Mouse (Mus musculus): ENCODE measurements at regions not wholly inside any gene's neighbourhood (a gene's known extent, or its start where the extent isn't known, plus 50 kb on each side); places are given as distances from the start of the nearest gene placed in this dataset.
"Not testable (repeated sequence)": the region's sequence is repeated elsewhere in the genome, so short reads cannot be mapped to it uniquely, and the experiment has no call there.

GRCm38 (mm10) chr3:21585767-21586166, 490.7 kb upstream of the Tbl1xr1 start:
- H3K4me2 ChIP-seq, result no peak overlapping the region
- H3K36me3 ChIP-seq (replicated peaks), result no peaks in the 10 kb centered on the region
- no peak for ATAC-seq (replicated peaks)
- H3K4me1 ChIP-seq, result no peaks in the 10 kb centered on the region
- H3K4me3 ChIP-seq, result no peak overlapping the region
- no peaks in the 10 kb centered on the region for H3K27me3 ChIP-seq (replicated peaks)
- no peak overlapping the region for H3K27ac ChIP-seq
- H3K9me3 ChIP-seq, result no peaks in the 10 kb centered on the region
- H3K9ac ChIP-seq, result no peak overlapping the region
- 91% methylated on average over 3 of the region's 3 CpGs for WGBS

- Histone ChIP-seq H3K36me3 (replicated peaks) (no peaks in the 10 kb centered on the region), H3K4me2 (no peak overlapping the region), H3K27me3 (replicated peaks) (no peaks in the 10 kb centered on the region), H3K4me1 (no peaks in the 10 kb centered on the region), H3K9me3 (no peaks in the 10 kb centered on the region), H3K9ac (no peak overlapping the region), H3K27ac (no peak overlapping the region), H3K4me3 (no peak overlapping the region)
- ATAC-seq (replicated peaks), result no peak
- 100% methylated on average over 2 of the region's 2 CpGs for WGBS
Observed at GRCm38 (mm10) chr3:21606846-21607245, 469.6 kb upstream of the Tbl1xr1 start.

GRCm38 (mm10) chr3:21610231-21610630, 466.2 kb upstream of the Tbl1xr1 start:
- 86% methylated on average over 2 of the region's 2 CpGs for WGBS
- no peak for ATAC-seq (replicated peaks)
- H3K4me3 ChIP-seq, result no peak overlapping the region
- H3K4me2 ChIP-seq, result no peak overlapping the region
- no peak overlapping the region for H3K9ac ChIP-seq
- H3K9me3 ChIP-seq, result no peaks in the 10 kb centered on the region
- H3K4me1 ChIP-seq, result no peaks in the 10 kb centered on the region
- no peak overlapping the region for H3K27ac ChIP-seq
- no peaks in the 10 kb centered on the region for H3K36me3 ChIP-seq (replicated peaks)
- no peaks in the 10 kb centered on the region for H3K27me3 ChIP-seq (replicated peaks)

- H3K4me1 ChIP-seq, result no peaks in the 10 kb centered on the region
- no peak overlapping the region for H3K4me2 ChIP-seq
- H3K27me3 ChIP-seq (replicated peaks), result no peaks in the 10 kb centered on the region
- no peaks in the 10 kb centered on the region for H3K9me3 ChIP-seq
- no peak for ATAC-seq (replicated peaks)
- H3K9ac ChIP-seq, result no peak overlapping the region
- 90% methylated on average over 2 of the region's 2 CpGs for WGBS
- H3K36me3 ChIP-seq (replicated peaks), result no peaks in the 10 kb centered on the region
- H3K27ac ChIP-seq, result no peak overlapping the region
- H3K4me3 ChIP-seq, result no peak overlapping the region
Observed at GRCm38 (mm10) chr3:21621745-21622144, 454.7 kb upstream of the Tbl1xr1 start.

GRCm38 (mm10) chr3:21625039-21625438, 451.4 kb upstream of the Tbl1xr1 start:
- no peaks in the 10 kb centered on the region for H3K9me3 ChIP-seq
- no peak overlapping the region for H3K9ac ChIP-seq
- WGBS, result 82% methylated on average over 2 of the region's 2 CpGs
- H3K36me3 ChIP-seq (replicated peaks), result no peaks in the 10 kb centered on the region
- no peaks in the 10 kb centered on the region for H3K4me1 ChIP-seq
- H3K27ac ChIP-seq, result no peak overlapping the region
- H3K27me3 ChIP-seq (replicated peaks), result no peaks in the 10 kb centered on the region
- no peak overlapping the region for H3K4me2 ChIP-seq
- ATAC-seq (replicated peaks), result no peak
- no peak overlapping the region for H3K4me3 ChIP-seq

- no peaks in the 10 kb centered on the region for H3K4me1 ChIP-seq
- no peaks in the 10 kb centered on the region for H3K9me3 ChIP-seq
- H3K27ac ChIP-seq, result no peak overlapping the region
- H3K9ac ChIP-seq, result no peak overlapping the region
- H3K27me3 ChIP-seq (replicated peaks), result no peaks in the 10 kb centered on the region
- WGBS, result 45% methylated on average over 3 of the region's 3 CpGs
- H3K4me2 ChIP-seq, result no peak overlapping the region
- ATAC-seq (replicated peaks), result no peak
- no peaks in the 10 kb centered on the region for H3K36me3 ChIP-seq (replicated peaks)
- no peak overlapping the region for H3K4me3 ChIP-seq
Observed at GRCm38 (mm10) chr3:21626029-21626428, 450.4 kb upstream of the Tbl1xr1 start.

GRCm38 (mm10) chr3:21627048-21627447, 449.4 kb upstream of the Tbl1xr1 start:
- not testable (repeated sequence) for H3K4me2 ChIP-seq; H3K27me3 ChIP-seq (replicated peaks); H3K27ac ChIP-seq; H3K4me1 ChIP-seq; H3K9ac ChIP-seq; H3K36me3 ChIP-seq (replicated peaks); H3K4me3 ChIP-seq; H3K9me3 ChIP-seq; ATAC-seq (replicated peaks)
- WGBS, result 86% methylated on average over 2 of the region's 2 CpGs

- H3K4me3 ChIP-seq, result no peak overlapping the region
- H3K4me1 ChIP-seq, result peaks cover 6% of the 10 kb centered on the region
- WGBS, result 24% methylated on average over 1 of the region's 1 CpGs
- peak; percentile 91 for ATAC-seq (replicated peaks)
- H3K4me2 ChIP-seq, result no peak overlapping the region
- no peaks in the 10 kb centered on the region for H3K27me3 ChIP-seq (replicated peaks)
- H3K36me3 ChIP-seq (replicated peaks), result no peaks in the 10 kb centered on the region
- H3K27ac ChIP-seq, result peak overlapping the region; percentile 49; the same call in 1 of the 2 replicates
- no peaks in the 10 kb centered on the region; the same call in 1 of the 2 replicates for H3K9me3 ChIP-seq
- no peak overlapping the region for H3K9ac ChIP-seq
Observed at GRCm38 (mm10) chr3:21633600-21634221, 442.7 kb upstream of the Tbl1xr1 start.

GRCm38 (mm10) chr3:21634675-21635204, 441.7 kb upstream of the Tbl1xr1 start:
- WGBS, result 86% methylated on average over 4 of the region's 4 CpGs
- no peak for ATAC-seq (replicated peaks)

GRCm38 (mm10) chr3:21638886-21639285, 437.6 kb upstream of the Tbl1xr1 start:
- Histone ChIP-seq H3K9me3 (no peaks in the 10 kb centered on the region), H3K4me1 (peaks cover 2% of the 10 kb centered on the region), H3K4me3 (no peak overlapping the region), H3K36me3 (replicated peaks) (no peaks in the 10 kb centered on the region), H3K4me2 (no peak overlapping the region), H3K27me3 (replicated peaks) (no peaks in the 10 kb centered on the region), H3K27ac (no peak overlapping the region; the same call in 1 of the 2 replicates), H3K9ac (no peak overlapping the region)
- 77% methylated on average over 5 of the region's 5 CpGs for WGBS
- no peak for ATAC-seq (replicated peaks)

More at GRCm38 (mm10) chr3:21634675-21635204, 441.7 kb upstream of the Tbl1xr1 start:
- Histone ChIP-seq H3K9me3 (no peaks in the 10 kb centered on the region; the same call in 1 of the 2 replicates), H3K9ac (no peak overlapping the region), H3K4me2 (no peak overlapping the region), H3K27me3 (replicated peaks) (no peaks in the 10 kb centered on the region), H3K4me3 (no peak overlapping the region), H3K4me1 (peaks cover 6% of the 10 kb centered on the region), H3K27ac (no peak overlapping the region), H3K36me3 (replicated peaks) (no peaks in the 10 kb centered on the region)

- H3K27ac ChIP-seq, result no peak overlapping the region; the same call in 1 of the 2 replicates
- ATAC-seq (replicated peaks), result no peak
- WGBS, result 33% methylated on average over 5 of the region's 5 CpGs
- no peaks in the 10 kb centered on the region for H3K27me3 ChIP-seq (replicated peaks)
- H3K4me2 ChIP-seq, result no peak overlapping the region
- H3K9me3 ChIP-seq, result no peaks in the 10 kb centered on the region
- no peaks in the 10 kb centered on the region for H3K4me1 ChIP-seq
- no peaks in the 10 kb centered on the region for H3K36me3 ChIP-seq (replicated peaks)
- no peak overlapping the region for H3K9ac ChIP-seq
- no peak overlapping the region for H3K4me3 ChIP-seq
Observed at GRCm38 (mm10) chr3:21639576-21639975, 436.9 kb upstream of the Tbl1xr1 start.

- Histone ChIP-seq H3K27ac (no peak overlapping the region), H3K4me2 (no peak overlapping the region), H3K36me3 (replicated peaks) (no peaks in the 10 kb centered on the region), H3K9ac (no peak overlapping the region), H3K9me3 (no peaks in the 10 kb centered on the region), H3K4me3 (no peak overlapping the region), H3K27me3 (replicated peaks) (no peaks in the 10 kb centered on the region), H3K4me1 (no peaks in the 10 kb centered on the region)
- WGBS, result 80% methylated on average over 2 of the region's 2 CpGs
- ATAC-seq (replicated peaks), result no peak
Observed at GRCm38 (mm10) chr3:21644086-21644485, 432.4 kb upstream of the Tbl1xr1 start.

GRCm38 (mm10) chr3:21645268-21645667, 431.2 kb upstream of the Tbl1xr1 start:
- H3K4me2 ChIP-seq, result no peak overlapping the region
- H3K27me3 ChIP-seq (replicated peaks), result no peaks in the 10 kb centered on the region
- no peak overlapping the region for H3K9ac ChIP-seq
- WGBS, result 59% methylated on average over 1 of the region's 1 CpGs
- H3K4me3 ChIP-seq, result no peak overlapping the region
- no peaks in the 10 kb centered on the region for H3K36me3 ChIP-seq (replicated peaks)
- no peaks in the 10 kb centered on the region for H3K9me3 ChIP-seq
- no peak for ATAC-seq (replicated peaks)
- no peaks in the 10 kb centered on the region for H3K4me1 ChIP-seq
- no peak overlapping the region for H3K27ac ChIP-seq
